Comparison of ENCODE assay signal across 10 mouse cellular contexts in the genomic region with DNA sequence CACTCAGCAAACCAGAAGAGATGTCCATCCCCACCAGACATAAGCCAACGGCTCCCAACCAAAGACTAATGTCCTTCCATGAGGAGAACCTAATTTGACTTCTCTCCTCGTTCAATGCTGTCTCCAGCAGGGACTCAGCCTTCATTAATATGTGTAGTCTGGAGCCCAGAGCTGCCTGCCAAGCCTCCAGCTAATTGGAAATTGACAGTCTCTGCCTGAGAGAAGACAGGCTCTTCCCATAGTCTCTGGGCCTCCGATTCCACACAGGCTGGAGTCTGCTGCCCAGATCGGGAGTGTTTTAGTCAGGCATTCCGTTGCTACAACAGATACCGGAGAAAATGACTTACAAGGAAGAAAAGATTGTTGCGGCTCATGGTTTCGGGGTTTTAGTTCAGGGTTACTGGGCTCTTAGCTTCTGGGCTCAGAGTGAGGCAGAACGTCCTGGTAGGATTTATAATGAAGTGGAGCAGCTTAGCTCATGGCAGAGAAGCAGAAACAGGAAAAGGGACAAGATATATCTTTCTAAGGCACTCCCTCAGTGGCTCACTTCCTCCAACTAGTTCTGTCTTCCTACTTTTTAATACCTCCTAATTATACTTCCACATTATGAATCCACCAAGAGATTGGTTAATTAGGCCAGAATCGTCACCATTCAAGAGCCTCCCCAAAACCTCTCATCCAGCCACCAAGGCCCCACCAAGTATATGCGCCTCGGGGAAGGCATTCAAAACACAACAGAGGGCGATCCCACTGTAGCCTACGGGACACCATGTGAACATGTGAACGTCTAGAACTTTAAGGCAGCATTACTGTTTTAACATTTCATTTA. TPM values are rescaled to one million over a fixed set of nuclear protein-coding genes. Genes with fewer than 3 reads are reported as not detected.
DNase-seq lines count a peak whose midpoint lies in the region; ATAC-seq lines count a peak whose summit lies in the region.
"Had no signal": no experiment of that assay in that cellular context is flagged by ENCODE, and none has a peak within 500 bp of the region (broad histone marks: within the 10 kb centered on the region; RNA-seq: fewer than 3 reads in every experiment).

No protein-coding gene starts in this region.

- H3K27me3 ChIP-seq in hindbrain, embryonic 10.5 days (ENCODE audit: insufficient read depth, poor library complexity, severe bottlenecking), result peaks cover 11% of the 10 kb centered on the region
- no peaks in the 10 kb centered on the region for H3K27me3 ChIP-seq in hindbrain, embryonic 12.5 days
- H3K27me3 ChIP-seq in embryonic facial prominence, embryonic 15.5 days, result peaks cover 5% of the 10 kb centered on the region; the same call in 1 of the 2 replicates
- H3K27me3 ChIP-seq in megakaryocyte, embryonic 14.5 days (replicated peaks), result no peaks in the 10 kb centered on the region

- WGBS in hindbrain, embryonic 10.5 days, result 80% methylated on average over 15 of the region's 15 CpGs
- WGBS in hindbrain, embryonic 12.5 days, result 78% methylated on average over 15 of the region's 15 CpGs
- WGBS in embryonic facial prominence, embryonic 15.5 days, result 62% methylated on average over 15 of the region's 15 CpGs

- H3K4me1 ChIP-seq in hindbrain, embryonic 10.5 days (replicated peaks), result peaks cover 20% of the 10 kb centered on the region
- H3K4me1 ChIP-seq in hindbrain, embryonic 12.5 days, result peaks cover 11% of the 10 kb centered on the region
- H3K4me1 ChIP-seq in embryonic facial prominence, embryonic 15.5 days, result peaks cover 12% of the 10 kb centered on the region; the same call in 1 of the 2 replicates
- peaks cover 73% of the 10 kb centered on the region for H3K4me1 ChIP-seq in megakaryocyte, embryonic 14.5 days

- H3K9ac ChIP-seq in hindbrain, embryonic 12.5 days, result no peak overlapping the region
- H3K9ac ChIP-seq in embryonic facial prominence, embryonic 15.5 days, result no peak overlapping the region

- H3K9me3 ChIP-seq in hindbrain, embryonic 10.5 days, result no peaks in the 10 kb centered on the region
- H3K9me3 ChIP-seq in hindbrain, embryonic 12.5 days (replicated peaks), result no peaks in the 10 kb centered on the region
- H3K9me3 ChIP-seq in embryonic facial prominence, embryonic 15.5 days (replicated peaks), result no peaks in the 10 kb centered on the region
- no peaks in the 10 kb centered on the region for H3K9me3 ChIP-seq in megakaryocyte, embryonic 14.5 days

- no peak for ATAC-seq in hindbrain, embryonic 12.5 days (ENCODE audit: low FRiP score)
- ATAC-seq in embryonic facial prominence, embryonic 15.5 days (ENCODE audit: insufficient number of reproducible peaks, low FRiP score, low TSS enrichment, low read depth), result peak; percentile 63

- H3K27ac ChIP-seq in hindbrain, embryonic 10.5 days, result 0 out of 2 replicates have a peak overlapping the region, but pooled peaks have one; percentile 56
- no peak overlapping the region for H3K27ac ChIP-seq in hindbrain, embryonic 12.5 days
- H3K27ac ChIP-seq in embryonic facial prominence, embryonic 15.5 days (replicated peaks), result peak overlapping the region; percentile 24; the same call in 1 of the 2 replicates

- no peak for DNase-seq in hindbrain, embryonic 10.5 days (ENCODE audit: low spot score)
- DNase-seq in MEL-GATA-1-ER (ENCODE audit: extremely low read depth, low read depth), result peak; percentile 13
- DNase-seq in urinary bladder, postnatal 25 days (ENCODE audit: low spot score), result no peak
- DNase-seq in right cerebral cortex, postnatal 4 days, result no peak
- DNase-seq in urinary bladder, postnatal 36 days (ENCODE audit: low spot score in 2 of 2), result no peak
- DNase-seq: heart, postnatal 10 days; thymus, postnatal 25 days had no signal

- H3K4me3 ChIP-seq in hindbrain, embryonic 10.5 days, result no peak overlapping the region
- no peak overlapping the region for H3K4me3 ChIP-seq in hindbrain, embryonic 12.5 days
- H3K4me3 ChIP-seq in embryonic facial prominence, embryonic 15.5 days (replicated peaks), result no peak overlapping the region
- H3K4me3 ChIP-seq in megakaryocyte, embryonic 14.5 days (replicated peaks), result peak overlapping the region; percentile 33

- no peaks in the 10 kb centered on the region for H3K36me3 ChIP-seq in hindbrain, embryonic 10.5 days
- no peaks in the 10 kb centered on the region for H3K36me3 ChIP-seq in hindbrain, embryonic 12.5 days
- H3K36me3 ChIP-seq in embryonic facial prominence, embryonic 15.5 days, result no peaks in the 10 kb centered on the region
- peaks cover 4% of the 10 kb centered on the region for H3K36me3 ChIP-seq in megakaryocyte, embryonic 14.5 days (replicated peaks; ENCODE audit: low read length)

- H3K4me2 ChIP-seq in hindbrain, embryonic 12.5 days (replicated peaks), result no peak overlapping the region
- H3K4me2 ChIP-seq in embryonic facial prominence, embryonic 15.5 days (replicated peaks), result no peak overlapping the region

RNA-seq across cellular contexts. Expression of gene Parp1, which starts 26.6 kb away (rescaled TPM):
- 232 and 299 TPM in 2 replicates for polyA plus RNA-seq in hindbrain, embryonic 10.5 days (2016; fragmentation: Nextera tagmentation; extraction: Ambion mirVana)
- 174 and 178 TPM in 2 replicates for polyA plus RNA-seq in hindbrain, embryonic 12.5 days (2016; fragmentation: Nextera tagmentation; extraction: Ambion mirVana)
- 99.0 and 102 TPM in 2 replicates for polyA plus RNA-seq in embryonic facial prominence, embryonic 15.5 days (2015; fragmentation: Nextera tagmentation; extraction: Ambion mirVana)
- polyA plus RNA-seq in megakaryocyte, embryonic 14.5 days (2012; ENCODE audit: insufficient read depth, low replicate concordance), result 10.7 and 59.2 TPM in 2 replicates

RNA-seq across cellular contexts. Expression of gene Stum, which starts 58.8 kb away (rescaled TPM):
- 3.1 and 8.2 TPM in 2 replicates for polyA plus RNA-seq in hindbrain, embryonic 10.5 days (2016; fragmentation: Nextera tagmentation; extraction: Ambion mirVana)
- polyA plus RNA-seq in hindbrain, embryonic 12.5 days (2016; fragmentation: Nextera tagmentation; extraction: Ambion mirVana), result 1.3 and 1.7 TPM in 2 replicates
- polyA plus RNA-seq in embryonic facial prominence, embryonic 15.5 days (2015; fragmentation: Nextera tagmentation; extraction: Ambion mirVana), result 3.8 and 5.2 TPM in 2 replicates
- polyA plus RNA-seq in megakaryocyte, embryonic 14.5 days (2012; ENCODE audit: insufficient read depth, low replicate concordance), result not detected in 2 replicates
